Mouse (Mus musculus): Measurements from ENCODE around the gene Hist3h2ba. TPM values are rescaled to one million over a fixed set of nuclear protein-coding genes. Genes with fewer than 3 reads are reported as not detected.

Gene Hist3h2ba
- polyA plus RNA-seq, 1 experiment from 2014 or later = 262 TPM

GRCm38 (mm10) chr11:58981541-58982447 is 33.1 kb downstream of the Hist3h2ba start:
- ATAC-seq (ENCODE audit: low FRiP score) = no peak
- peaks cover 43% of the 10 kb centered on the region for H3K4me1 ChIP-seq
- peaks cover 43% of the 10 kb centered on the region for H3K36me3 ChIP-seq
- no peak overlapping the region for H3K27ac ChIP-seq (replicated peaks)
- H3K9me3 ChIP-seq (replicated peaks) = no peaks in the 10 kb centered on the region
- H3K9ac ChIP-seq (replicated peaks) = no peak overlapping the region
- H3K4me2 ChIP-seq = no peak overlapping the region
- no peak overlapping the region for H3K4me3 ChIP-seq (replicated peaks)
- H3K27me3 ChIP-seq (replicated peaks) = no peaks in the 10 kb centered on the region
- 56% methylated on average over 14 of the region's 14 CpGs for WGBS

- no peak overlapping the region for H3K27ac ChIP-seq (replicated peaks)
- peaks cover 50% of the 10 kb centered on the region for H3K36me3 ChIP-seq
- WGBS = 83% methylated on average over 18 of the region's 18 CpGs
- H3K4me3 ChIP-seq (replicated peaks) = no peak overlapping the region
- H3K4me2 ChIP-seq = no peak overlapping the region
- ATAC-seq (ENCODE audit: low FRiP score) = no peak
- H3K27me3 ChIP-seq (replicated peaks) = no peaks in the 10 kb centered on the region
- H3K9me3 ChIP-seq (replicated peaks) = no peaks in the 10 kb centered on the region
- H3K9ac ChIP-seq (replicated peaks) = no peak overlapping the region
- peaks cover 38% of the 10 kb centered on the region for H3K4me1 ChIP-seq
These were observed 33.9 kb downstream of the Hist3h2ba start for GRCm38 (mm10) chr11:58982471-58983097.

- no peaks in the 10 kb centered on the region for H3K27me3 ChIP-seq (replicated peaks)
- H3K36me3 ChIP-seq = peaks cover 62% of the 10 kb centered on the region
- ATAC-seq (ENCODE audit: low FRiP score) = no peak
- no peak overlapping the region for H3K9ac ChIP-seq (replicated peaks)
- 93% methylated on average over 6 of the region's 6 CpGs for WGBS
- no peaks in the 10 kb centered on the region for H3K9me3 ChIP-seq (replicated peaks)
- peaks cover 36% of the 10 kb centered on the region for H3K4me1 ChIP-seq
- no peak overlapping the region for H3K4me3 ChIP-seq (replicated peaks)
- H3K4me2 ChIP-seq = no peak overlapping the region
- no peak overlapping the region for H3K27ac ChIP-seq (replicated peaks)
These were observed 35.1 kb downstream of the Hist3h2ba start for GRCm38 (mm10) chr11:58983691-58984341.

DNA sequence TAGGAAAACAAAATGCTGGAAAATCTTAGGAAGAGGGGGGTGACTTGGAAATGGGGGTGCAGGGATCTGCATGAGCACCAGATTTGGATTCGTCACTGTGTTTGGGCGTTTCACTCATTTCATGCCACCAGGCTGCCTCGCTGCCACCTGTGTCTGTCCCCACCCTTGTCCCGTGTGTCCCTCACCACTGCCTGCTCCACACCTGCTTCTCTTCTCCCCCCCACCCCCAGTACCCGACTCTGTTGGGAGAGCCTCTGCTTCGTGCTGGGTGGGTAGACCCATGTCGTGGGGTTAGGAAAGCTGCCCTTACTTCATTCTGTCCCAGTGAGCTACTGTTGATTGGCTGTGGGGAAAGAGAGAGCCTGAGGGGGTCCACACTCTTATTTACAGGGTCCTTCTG is 35.9 kb downstream of the Hist3h2ba start:
- Histone ChIP-seq H3K4me3 (replicated peaks) (no peak overlapping the region), H3K36me3 (peaks cover 71% of the 10 kb centered on the region), H3K4me1 (peaks cover 27% of the 10 kb centered on the region), H3K27ac (replicated peaks) (no peak overlapping the region), H3K27me3 (replicated peaks) (no peaks in the 10 kb centered on the region), H3K9ac (replicated peaks) (no peak overlapping the region), H3K9me3 (replicated peaks) (no peaks in the 10 kb centered on the region), H3K4me2 (no peak overlapping the region)
- WGBS = 94% methylated on average over 7 of the region's 7 CpGs
- ATAC-seq (ENCODE audit: low FRiP score) = no peak

- H3K9ac ChIP-seq (replicated peaks) = no peak overlapping the region
- H3K27ac ChIP-seq (replicated peaks) = no peak overlapping the region
- peaks cover 20% of the 10 kb centered on the region for H3K4me1 ChIP-seq
- no peaks in the 10 kb centered on the region for H3K9me3 ChIP-seq (replicated peaks)
- H3K27me3 ChIP-seq (replicated peaks) = no peaks in the 10 kb centered on the region
- WGBS = 95% methylated on average over 3 of the region's 3 CpGs
- H3K4me3 ChIP-seq (replicated peaks) = no peak overlapping the region
- ATAC-seq (ENCODE audit: low FRiP score) = no peak
- H3K4me2 ChIP-seq = no peak overlapping the region
- H3K36me3 ChIP-seq = peaks cover 78% of the 10 kb centered on the region
These were observed 36.7 kb downstream of the Hist3h2ba start for GRCm38 (mm10) chr11:58985299-58985917.

- Histone ChIP-seq H3K9me3 (replicated peaks) (no peaks in the 10 kb centered on the region), H3K4me1 (peaks cover 1% of the 10 kb centered on the region), H3K4me2 (no peak overlapping the region), H3K4me3 (replicated peaks) (no peak overlapping the region), H3K27me3 (replicated peaks) (peaks cover 6% of the 10 kb centered on the region; the same call in 1 of the 2 replicates), H3K36me3 (peaks cover 67% of the 10 kb centered on the region), H3K27ac (replicated peaks) (no peak overlapping the region), H3K9ac (replicated peaks) (no peak overlapping the region)
- 98% methylated on average over 4 of the region's 4 CpGs for WGBS
- no peak for ATAC-seq (ENCODE audit: low FRiP score)
These were observed 40.4 kb downstream of the Hist3h2ba start for GRCm38 (mm10) chr11:58989166-58989565.

- ATAC-seq (ENCODE audit: low FRiP score) = no peak
- no peak overlapping the region for H3K27ac ChIP-seq (replicated peaks)
- H3K9me3 ChIP-seq (replicated peaks) = no peaks in the 10 kb centered on the region
- peaks cover 9% of the 10 kb centered on the region for H3K27me3 ChIP-seq (replicated peaks)
- no peak overlapping the region for H3K4me2 ChIP-seq
- H3K4me1 ChIP-seq = peaks cover 10% of the 10 kb centered on the region
- no peak overlapping the region for H3K4me3 ChIP-seq (replicated peaks)
- WGBS = 89% methylated on average over 17 of the region's 17 CpGs
- no peak overlapping the region for H3K9ac ChIP-seq (replicated peaks)
- peaks cover 57% of the 10 kb centered on the region for H3K36me3 ChIP-seq
These were observed 41.4 kb downstream of the Hist3h2ba start for GRCm38 (mm10) chr11:58990141-58990540.

- ATAC-seq (ENCODE audit: low FRiP score) = no peak
- 83% methylated on average over 9 of the region's 9 CpGs for WGBS
- H3K4me3 ChIP-seq (replicated peaks) = no peak overlapping the region
- H3K27ac ChIP-seq (replicated peaks) = no peak overlapping the region
- H3K4me2 ChIP-seq = no peak overlapping the region
- no peaks in the 10 kb centered on the region for H3K9me3 ChIP-seq (replicated peaks)
- H3K4me1 ChIP-seq = peaks cover 10% of the 10 kb centered on the region
- H3K36me3 ChIP-seq = peaks cover 51% of the 10 kb centered on the region
- H3K27me3 ChIP-seq (replicated peaks) = peaks cover 15% of the 10 kb centered on the region
- H3K9ac ChIP-seq (replicated peaks) = no peak overlapping the region
These were observed 42.1 kb downstream of the Hist3h2ba start for GRCm38 (mm10) chr11:58990794-58991193.

- H3K9ac ChIP-seq (replicated peaks) = no peak overlapping the region
- H3K4me3 ChIP-seq (replicated peaks) = no peak overlapping the region
- H3K27me3 ChIP-seq (replicated peaks) = peaks cover 25% of the 10 kb centered on the region
- no peak for ATAC-seq (ENCODE audit: low FRiP score)
- 81% methylated on average over 3 of the region's 3 CpGs for WGBS
- H3K4me2 ChIP-seq = no peak overlapping the region
- no peak overlapping the region for H3K27ac ChIP-seq (replicated peaks)
- H3K9me3 ChIP-seq (replicated peaks) = no peaks in the 10 kb centered on the region
- peaks cover 40% of the 10 kb centered on the region for H3K36me3 ChIP-seq
- H3K4me1 ChIP-seq = peaks cover 10% of the 10 kb centered on the region
These were observed 43.2 kb downstream of the Hist3h2ba start for GRCm38 (mm10) chr11:58991911-58992310.

DNA sequence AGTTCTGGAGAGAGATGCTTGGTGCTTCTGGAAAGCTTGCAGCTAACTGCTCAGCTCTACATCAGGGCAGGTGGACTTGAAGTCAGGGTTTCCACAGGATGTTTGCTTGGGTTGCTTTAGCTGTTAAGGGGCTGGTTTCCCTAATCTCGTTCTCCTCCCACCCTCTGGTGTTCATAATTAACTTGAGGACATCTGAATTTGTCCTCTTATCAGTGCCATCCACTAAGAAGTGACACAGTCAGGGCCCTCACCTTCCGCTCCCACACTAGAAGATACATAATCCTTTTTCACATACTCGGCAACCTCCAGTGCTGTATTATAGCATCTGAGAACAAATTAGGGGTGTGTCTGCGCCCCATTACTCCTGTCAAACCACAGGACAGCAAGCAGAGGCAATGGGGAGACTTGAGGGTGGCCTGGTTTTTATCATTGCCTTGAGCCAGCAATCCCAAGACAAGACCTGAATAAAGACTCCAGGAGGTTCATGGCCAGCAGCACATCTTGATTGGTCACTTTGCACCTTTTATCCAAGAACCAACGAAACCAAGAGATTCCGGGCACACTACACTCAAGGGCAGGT is 44.5 kb downstream of the Hist3h2ba start:
- Histone ChIP-seq H3K9me3 (replicated peaks) (no peaks in the 10 kb centered on the region), H3K4me1 (peaks cover 10% of the 10 kb centered on the region), H3K4me2 (no peak overlapping the region), H3K4me3 (replicated peaks) (no peak overlapping the region), H3K27me3 (replicated peaks) (peaks cover 27% of the 10 kb centered on the region), H3K9ac (replicated peaks) (no peak overlapping the region), H3K27ac (replicated peaks) (no peak overlapping the region), H3K36me3 (peaks cover 28% of the 10 kb centered on the region)
- 85% methylated on average over 6 of the region's 6 CpGs for WGBS
- no peak for ATAC-seq (ENCODE audit: low FRiP score)

- H3K4me1 ChIP-seq = peaks cover 10% of the 10 kb centered on the region
- H3K4me2 ChIP-seq = peak overlapping the region; percentile 63
- H3K27ac ChIP-seq (replicated peaks) = no peak overlapping the region
- WGBS = 2% methylated on average over 31 of the region's 35 CpGs
- H3K9ac ChIP-seq (replicated peaks) = peak overlapping the region; percentile 21; the same call in 1 of the 2 replicates
- peak; percentile 80 for ATAC-seq (ENCODE audit: low FRiP score)
- H3K36me3 ChIP-seq = peaks cover 16% of the 10 kb centered on the region
- peaks cover 27% of the 10 kb centered on the region for H3K27me3 ChIP-seq (replicated peaks)
- peak overlapping the region; percentile 39 for H3K4me3 ChIP-seq (replicated peaks)
- H3K9me3 ChIP-seq (replicated peaks) = no peaks in the 10 kb centered on the region
These were observed 45.7 kb downstream of the Hist3h2ba start for GRCm38 (mm10) chr11:58994337-58994826.

Measured in neural tube, embryonic 15.5 days (tissue).